Comparison of ENCODE assay signal across 8 mouse cellular contexts in the genomic region with DNA sequence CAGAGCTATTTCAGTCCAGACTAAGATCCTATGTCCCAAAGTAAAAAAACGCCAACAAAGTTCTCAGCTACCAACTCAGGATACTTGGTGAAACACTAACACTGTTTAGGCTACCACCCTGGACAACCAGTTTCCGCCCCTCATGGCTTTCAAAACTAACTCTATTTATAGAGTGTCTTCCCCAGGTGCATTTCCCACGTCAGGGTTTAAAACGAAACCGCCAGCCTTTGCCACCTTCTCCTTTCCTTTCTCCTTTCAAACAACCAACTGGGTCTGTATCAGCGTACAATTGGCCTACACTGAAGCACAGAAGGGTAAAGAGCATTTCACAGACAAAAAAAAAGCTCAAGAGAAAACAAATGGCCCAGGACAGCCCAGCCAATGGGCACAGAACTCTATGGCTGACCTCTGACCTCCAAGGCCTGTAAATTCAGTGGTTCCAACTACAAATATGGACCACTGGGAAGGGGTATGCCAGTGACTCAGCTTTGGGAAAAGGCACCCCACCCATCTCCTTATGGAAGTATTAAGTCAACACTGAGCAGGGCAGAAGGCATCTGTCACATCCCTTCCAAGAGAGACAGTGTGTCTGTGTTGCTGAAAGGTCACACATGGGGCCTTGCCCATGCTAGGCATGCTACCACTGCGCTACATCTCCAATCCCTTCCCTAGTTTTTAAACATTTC. TPM values are rescaled to one million over a fixed set of nuclear protein-coding genes. Genes with fewer than 3 reads are reported as not detected.
DNase-seq lines count a peak whose midpoint lies in the region; ATAC-seq lines count a peak whose summit lies in the region.

No protein-coding gene starts in this region.

- no peak for ATAC-seq in hindbrain, embryonic 15.5 days (ENCODE audit: low FRiP score, low read depth)
- no peak for ATAC-seq in midbrain, embryonic 12.5 days (ENCODE audit: low FRiP score, low read depth)

- no peak overlapping the region for H3K27ac ChIP-seq in hindbrain, embryonic 15.5 days (replicated peaks)
- no peak overlapping the region for H3K27ac ChIP-seq in midbrain, embryonic 12.5 days (replicated peaks)

- no peak overlapping the region for H3K9ac ChIP-seq in hindbrain, embryonic 15.5 days
- 0 out of 2 replicates have a peak overlapping the region, but pooled peaks have one; percentile 82 for H3K9ac ChIP-seq in midbrain, embryonic 12.5 days (replicated peaks)

- H3K4me1 ChIP-seq in hindbrain, embryonic 15.5 days (replicated peaks): peaks cover 54% of the 10 kb centered on the region
- peaks cover 61% of the 10 kb centered on the region for H3K4me1 ChIP-seq in midbrain, embryonic 12.5 days

- peak overlapping the region; percentile 1; the same call in 1 of the 2 replicates for H3K4me3 ChIP-seq in hindbrain, embryonic 15.5 days
- H3K4me3 ChIP-seq in midbrain, embryonic 12.5 days: peak overlapping the region; percentile 70

- 0 out of 2 replicates have a peak, but pooled peaks cover 2% of the 10 kb centered on the region for H3K27me3 ChIP-seq in hindbrain, embryonic 15.5 days
- H3K27me3 ChIP-seq in midbrain, embryonic 12.5 days: peaks cover 17% of the 10 kb centered on the region

- H3K9me3 ChIP-seq in hindbrain, embryonic 15.5 days: no peaks in the 10 kb centered on the region
- no peaks in the 10 kb centered on the region for H3K9me3 ChIP-seq in midbrain, embryonic 12.5 days

- H3K36me3 ChIP-seq in hindbrain, embryonic 15.5 days: no peaks in the 10 kb centered on the region
- H3K36me3 ChIP-seq in midbrain, embryonic 12.5 days: no peaks in the 10 kb centered on the region

- 66% methylated on average over 7 of the region's 7 CpGs for WGBS in hindbrain, embryonic 15.5 days
- 77% methylated on average over 7 of the region's 7 CpGs for WGBS in midbrain, embryonic 12.5 days

- peak overlapping the region; percentile 81 for H3K4me2 ChIP-seq in hindbrain, embryonic 15.5 days
- H3K4me2 ChIP-seq in midbrain, embryonic 12.5 days (replicated peaks): peak overlapping the region; percentile 76

- DNase-seq in heart, adult 11 months: peak; percentile 93
- DNase-seq in heart, postnatal 4 days: no peak
- DNase-seq in NIH3T3 (ENCODE audit: low read depth): peak; percentile 32
- DNase-seq in spleen, adult 18-20 months: no peak
- DNase-seq in adrenal gland, postnatal 10 days: no peak
- DNase-seq in cerebellum, adult 9-11 months: no peak

RNA-seq across cellular contexts. Expression of a gene that starts 2.8 kb away (rescaled TPM):
- 100 to 1,000 TPM; 313 to 318 TPM for total RNA-seq in heart, postnatal 4 days (2021)
- 67.1 and 73.3 TPM in 2 replicates for polyA plus RNA-seq in hindbrain, embryonic 15.5 days (2015; fragmentation: Nextera tagmentation; extraction: Ambion mirVana)
- polyA plus RNA-seq in midbrain, embryonic 12.5 days (2016; fragmentation: Nextera tagmentation; extraction: Ambion mirVana): 194 and 199 TPM in 2 replicates
- total RNA-seq in adrenal gland, postnatal 10 days (2021): 100 to 1,000 TPM; 109 to 128 TPM

Comparison
In these comparisons a context has a peak if more than half of its experiments do, and no peak if none do; other contexts are left out.
1. DNase-seq: peak in heart, adult 11 months (single experiment) and NIH3T3 (single experiment); none in heart, postnatal 4 days (single experiment), spleen, adult 18-20 months (0 of 2), adrenal gland, postnatal 10 days (single experiment) and cerebellum, adult 9-11 months (single experiment).